8 mouse cellular contexts compared by ENCODE assay signal in genomic region chr4:138261843-138262681, GRCm38 (mm10). TPM values are rescaled to one million over a fixed set of nuclear protein-coding genes. Genes with fewer than 3 reads are reported as not detected.
A peak's percentile ranks its signal among the peaks of the same experiment; 100 is the strongest.
DNase-seq lines count a peak whose midpoint lies in the region; ATAC-seq and TF ChIP-seq lines count a peak whose summit lies in the region.

No protein-coding gene starts in this region.

- H3K9me3 ChIP-seq in heart, embryonic 13.5 days, result no peaks in the 10 kb centered on the region
- H3K9me3 ChIP-seq in kidney, postnatal 0 days (replicated peaks; ENCODE audit: low read length), result no peaks in the 10 kb centered on the region
- H3K9me3 ChIP-seq in liver, embryonic 12.5 days (replicated peaks), result no peaks in the 10 kb centered on the region

- H3K36me3 ChIP-seq in heart, embryonic 13.5 days, result no peaks in the 10 kb centered on the region; the same call in 1 of the 2 replicates
- no peaks in the 10 kb centered on the region for H3K36me3 ChIP-seq in kidney, postnatal 0 days (ENCODE audit: insufficient read depth, low read length)
- H3K36me3 ChIP-seq in liver, embryonic 12.5 days, result no peaks in the 10 kb centered on the region
- no peaks in the 10 kb centered on the region for H3K36me3 ChIP-seq in splenic B cell, adult 2 months (ENCODE audit: control insufficient read depth, insufficient read depth, low read length, poor library complexity, severe bottlenecking)

- DNase-seq in B cell, adult 2 months, result peak; percentile 94 to 97
- DNase-seq in brain, adult 2 months (ENCODE audit: low read depth, low spot score), result peak; percentile 85
- peak; percentile 80 for DNase-seq in kidney, postnatal 0 days (ENCODE audit: low spot score)
- DNase-seq in naive thymus-derived CD4-positive, alpha-beta T cell, adult 2 months (ENCODE audit: low read depth), result peak; percentile 88
- peak; percentile 91 for DNase-seq in splenic B cell, adult 2 months (ENCODE audit: low read depth, low spot score)

- peaks cover 46% of the 10 kb centered on the region for H3K27me3 ChIP-seq in heart, embryonic 13.5 days (replicated peaks)
- no peaks in the 10 kb centered on the region for H3K27me3 ChIP-seq in kidney, postnatal 0 days (ENCODE audit: insufficient read depth, low read length)
- peaks cover 67% of the 10 kb centered on the region for H3K27me3 ChIP-seq in liver, embryonic 12.5 days (replicated peaks)
- H3K27me3 ChIP-seq in splenic B cell, adult 2 months (ENCODE audit: control insufficient read depth, insufficient read depth, low read length, poor library complexity, severe bottlenecking), result no peaks in the 10 kb centered on the region

- H3K4me3 ChIP-seq in heart, embryonic 13.5 days, result peak overlapping the region; percentile 76
- peak overlapping the region; percentile 73 for H3K4me3 ChIP-seq in kidney, postnatal 0 days (replicated peaks; ENCODE audit: low read depth, low read length)
- H3K4me3 ChIP-seq in liver, embryonic 12.5 days, result peak overlapping the region; percentile 69

- peak overlapping the region; percentile 89 for H3K4me2 ChIP-seq in heart, embryonic 13.5 days
- H3K4me2 ChIP-seq in kidney, postnatal 0 days (ENCODE audit: low read length), result peak overlapping the region; percentile 93
- H3K4me2 ChIP-seq in liver, embryonic 12.5 days, result peak overlapping the region; percentile 84

- WGBS in heart, embryonic 13.5 days, result under 1% methylated on average over 73 of the region's 78 CpGs
- under 1% methylated on average over 71 of the region's 78 CpGs for WGBS in kidney, postnatal 0 days
- WGBS in liver, embryonic 12.5 days (ENCODE audit: insufficient replicate concordance), result 6% methylated on average over 59 of the region's 78 CpGs

- peak; percentile 50; the same call in 1 of the 2 replicates for TF ChIP-seq CTCF in kidney, postnatal 0 days (IDR thresholded peaks at IDR 0.05; ENCODE audit: low read depth)

- H3K9ac ChIP-seq in heart, embryonic 13.5 days, result peak overlapping the region; percentile 76
- H3K9ac ChIP-seq in kidney, postnatal 0 days (ENCODE audit: low read depth, low read length), result peak overlapping the region; percentile 56
- peak overlapping the region; percentile 55 for H3K9ac ChIP-seq in liver, embryonic 12.5 days

- no peak overlapping the region for H3K27ac ChIP-seq in heart, embryonic 13.5 days (replicated peaks)
- no peak overlapping the region for H3K27ac ChIP-seq in kidney, postnatal 0 days
- H3K27ac ChIP-seq in liver, embryonic 12.5 days, result no peak overlapping the region

- peaks cover 10% of the 10 kb centered on the region for H3K4me1 ChIP-seq in heart, embryonic 13.5 days
- H3K4me1 ChIP-seq in kidney, postnatal 0 days (replicated peaks; ENCODE audit: insufficient read depth, low read length), result no peaks in the 10 kb centered on the region
- peaks cover 18% of the 10 kb centered on the region for H3K4me1 ChIP-seq in liver, embryonic 12.5 days

- peak; percentile 51 for ATAC-seq in erythroblast, adult 5-6 weeks (replicated peaks; ENCODE audit: low FRiP score, poor library complexity, severe bottlenecking)
- peak; percentile 89 for ATAC-seq in heart, embryonic 13.5 days (ENCODE audit: extremely low read depth, insufficient number of reproducible peaks, low FRiP score, low TSS enrichment)
- ATAC-seq in kidney, postnatal 0 days (replicated peaks; ENCODE audit: low FRiP score, low read depth), result peak; percentile 86
- ATAC-seq in liver, embryonic 12.5 days, result peak; percentile 83

RNA-seq across cellular contexts. Expression of gene Kif17, which starts 11.8 kb away (rescaled TPM):
- total RNA-seq in erythroblast, adult 5-6 weeks (2015; ENCODE audit: low replicate concordance), result 3.3 TPM in 1 of 2 replicates, not detected in the other
- 0.26 and 1.3 TPM in 2 replicates for total RNA-seq in erythroblast, adult 5-6 weeks (2017; ENCODE audit: low replicate concordance)
- 0.76 and 0.79 TPM in 2 replicates for polyA plus RNA-seq in heart, embryonic 13.5 days (2015; fragmentation: Nextera tagmentation; extraction: Ambion mirVana)
- polyA plus RNA-seq in kidney, postnatal 0 days (2015; fragmentation: Nextera tagmentation; extraction: Ambion mirVana), result 0.66 and 0.80 TPM in 2 replicates
- 0.26 and 0.37 TPM in 2 replicates for polyA plus RNA-seq in liver, embryonic 12.5 days (2016; fragmentation: Nextera tagmentation; extraction: Ambion mirVana)

RNA-seq across cellular contexts. Expression of gene Sh2d5, which starts 11.9 kb away (rescaled TPM):
- 3.1 and 6.3 TPM in 2 replicates for total RNA-seq in erythroblast, adult 5-6 weeks (2015; ENCODE audit: low replicate concordance)
- total RNA-seq in erythroblast, adult 5-6 weeks (2017; ENCODE audit: low replicate concordance), result 5.4 and 6.4 TPM in 2 replicates
- 0.31 and 0.37 TPM in 2 replicates for polyA plus RNA-seq in heart, embryonic 13.5 days (2015; fragmentation: Nextera tagmentation; extraction: Ambion mirVana)
- 0.42 and 0.57 TPM in 2 replicates for polyA plus RNA-seq in kidney, postnatal 0 days (2015; fragmentation: Nextera tagmentation; extraction: Ambion mirVana)
- polyA plus RNA-seq in liver, embryonic 12.5 days (2016; fragmentation: Nextera tagmentation; extraction: Ambion mirVana), result 0.61 and 0.87 TPM in 2 replicates

RNA-seq across cellular contexts. Expression of gene Ddost, which starts 42.5 kb away (rescaled TPM):
- total RNA-seq in erythroblast, adult 5-6 weeks (2015; ENCODE audit: low replicate concordance), result 48.2 and 52.5 TPM in 2 replicates
- total RNA-seq in erythroblast, adult 5-6 weeks (2017; ENCODE audit: low replicate concordance), result 27.2 and 36.8 TPM in 2 replicates
- polyA plus RNA-seq in heart, embryonic 13.5 days (2015; fragmentation: Nextera tagmentation; extraction: Ambion mirVana), result 291 and 314 TPM in 2 replicates
- 289 and 325 TPM in 2 replicates for polyA plus RNA-seq in kidney, postnatal 0 days (2015; fragmentation: Nextera tagmentation; extraction: Ambion mirVana)
- 206 and 212 TPM in 2 replicates for polyA plus RNA-seq in liver, embryonic 12.5 days (2016; fragmentation: Nextera tagmentation; extraction: Ambion mirVana)

RNA-seq across cellular contexts. Expression of gene Hp1bp3, which starts 46.0 kb away (rescaled TPM):
- 79.7 and 79.8 TPM in 2 replicates for total RNA-seq in erythroblast, adult 5-6 weeks (2015; ENCODE audit: low replicate concordance)
- 126 and 158 TPM in 2 replicates for total RNA-seq in erythroblast, adult 5-6 weeks (2017; ENCODE audit: low replicate concordance)
- polyA plus RNA-seq in heart, embryonic 13.5 days (2015; fragmentation: Nextera tagmentation; extraction: Ambion mirVana), result 94.5 and 104 TPM in 2 replicates
- 134 and 144 TPM in 2 replicates for polyA plus RNA-seq in kidney, postnatal 0 days (2015; fragmentation: Nextera tagmentation; extraction: Ambion mirVana)
- 48.2 and 50.1 TPM in 2 replicates for polyA plus RNA-seq in liver, embryonic 12.5 days (2016; fragmentation: Nextera tagmentation; extraction: Ambion mirVana)
